Mouse (Mus musculus) adrenal gland, postnatal 25 days (tissue): ENCODE results near the gene Ppp1r14b. TPM values are rescaled to one million over a fixed set of nuclear protein-coding genes. Genes with fewer than 3 reads are reported as not detected.
"Not testable (repeated sequence)": the region's sequence is repeated elsewhere in the genome, so short reads cannot be mapped to it uniquely, and the experiment has no call there.

Source experiments
- DNase-seq: peaks from one replicate; pipeline ENCODE4 v3.0.0; 2021; ENCODE audit warnings: mixed read lengths
- total RNA-seq: library from RNA; stranded (reverse); gene quantifications from 2 replicates; pipeline ENCODE4 v1.2.3, GENCODE M21; 2021

Gene Ppp1r14b
- total RNA-seq, 1 experiment from 2014 or later = 178 TPM

- peak; percentile 59 for DNase-seq
These were observed 1.1 kb downstream of the Ppp1r14b start, which contains the start of gene Plcb3 for GRCm38 (mm10) chr19:6975537-6976521. Plcb3 (minus strand) TSS chr19:6976470.

- no peak for DNase-seq
These were observed 3.2 kb downstream of the Ppp1r14b start for GRCm38 (mm10) chr19:6977759-6978638.

GRCm38 (mm10) chr19:6978639-6978974, 3.8 kb downstream of the Ppp1r14b start:
- no peak for DNase-seq

GRCm38 (mm10) chr19:6979001-6979479, 4.3 kb downstream of the Ppp1r14b start:
- DNase-seq = no peak

- peak; percentile 100 for DNase-seq
These were observed 5.0 kb downstream of the Ppp1r14b start for GRCm38 (mm10) chr19:6979486-6980380.

GRCm38 (mm10) chr19:6980381-6981093, 5.8 kb downstream of the Ppp1r14b start, which contains the start of gene Fkbp2:
Fkbp2 (minus strand) TSS chr19:6980501.
- DNase-seq = peak; percentile 98

- no peak for DNase-seq
These were observed 6.7 kb downstream of the Ppp1r14b start for GRCm38 (mm10) chr19:6981465-6981864.

- no peak for DNase-seq
These were observed 8.9 kb downstream of the Ppp1r14b start for GRCm38 (mm10) chr19:6983621-6984020.

GRCm38 (mm10) chr19:6985300-6985699, 10.5 kb downstream of the Ppp1r14b start:
- DNase-seq = no peak

- no peak for DNase-seq
These were observed 11.4 kb downstream of the Ppp1r14b start for GRCm38 (mm10) chr19:6985951-6986708.

- peak; percentile 83 for DNase-seq
These were observed 12.5 kb downstream of the Ppp1r14b start, which contains the start of gene Vegfb for GRCm38 (mm10) chr19:6987061-6987903. Vegfb (minus strand) TSS chr19:6987651.

- DNase-seq = no peak
These were observed 13.1 kb downstream of the Ppp1r14b start for GRCm38 (mm10) chr19:6987904-6988285.

GRCm38 (mm10) chr19:6989251-6989650, 14.5 kb downstream of the Ppp1r14b start:
- no peak for DNase-seq

- no peak for DNase-seq
These were observed 15.9 kb downstream of the Ppp1r14b start for GRCm38 (mm10) chr19:6990712-6991111.

- DNase-seq = not testable (repeated sequence)
These were observed 16.4 kb downstream of the Ppp1r14b start for GRCm38 (mm10) chr19:6991166-6991565.

- peak; percentile 96 for DNase-seq
These were observed 17.5 kb downstream of the Ppp1r14b start, which contains the start of gene Dnajc4 for GRCm38 (mm10) chr19:6992011-6992858. Dnajc4 (minus strand) TSS chr19:6992572.

- DNase-seq = no peak
These were observed 18.4 kb downstream of the Ppp1r14b start for GRCm38 (mm10) chr19:6993011-6993770.
